Mouse (Mus musculus) hindbrain, embryonic 16.5 days (tissue): Measurements from ENCODE around the gene Adgrg5. TPM values are rescaled to one million over a fixed set of nuclear protein-coding genes. Genes with fewer than 3 reads are reported as not detected.

Experiments
- ATAC-seq: fragments of 200-750 bp; cut with Nextera tagmentation; 2 replicates; pipeline ENCODE4 v1.8.0; 2017; ENCODE audit warnings: moderate TSS enrichment, moderate library complexity
- H3K27ac ChIP-seq: fragments of 300-500 bp; sonication (generic); 2 replicates; pipeline ENCODE4 v1.5.1; 2014; ENCODE audit warnings: low read depth, mild to moderate bottlenecking, control low read depth, low read length, moderate library complexity
- H3K27me3 ChIP-seq: fragments of 300-500 bp; sonication (generic); replicated peaks from 2 replicates; pipeline ENCODE4 v1.6.1; 2014; ENCODE audit warnings: low read length; ENCODE audit not compliant: control insufficient read depth, insufficient read depth
- H3K36me3 ChIP-seq: fragments of 300-500 bp; sonication (generic); 2 replicates; pipeline ENCODE4 v1.6.1; 2014; ENCODE audit warnings: mild to moderate bottlenecking, low read length, moderate library complexity, mixed read lengths; ENCODE audit not compliant: control insufficient read depth, insufficient read depth
- H3K4me1 ChIP-seq: fragments of 300-500 bp; sonication (generic); 2 replicates; pipeline ENCODE4 v1.6.1; 2014; ENCODE audit warnings: low read depth, low read length; ENCODE audit not compliant: control insufficient read depth, insufficient read depth
- H3K4me2 ChIP-seq: fragments of 300-500 bp; sonication (generic); 2 replicates; pipeline ENCODE4 v1.6.1; 2014; ENCODE audit warnings: mild to moderate bottlenecking, low read length, control low read depth, moderate library complexity
- H3K4me3 ChIP-seq: fragments of 300-500 bp; sonication (generic); 2 replicates; pipeline ENCODE4 v1.5.1; 2014; ENCODE audit warnings: mild to moderate bottlenecking, low read length, control low read depth, moderate library complexity
- H3K9ac ChIP-seq: fragments of 300-500 bp; sonication (generic); 2 replicates; pipeline ENCODE4 v1.6.1; 2014; ENCODE audit warnings: low read depth, mild to moderate bottlenecking, control low read depth, low read length, moderate library complexity
- H3K9me3 ChIP-seq: fragments of 300-500 bp; sonication (generic); 2 replicates; pipeline ENCODE4 v1.6.1; 2014; ENCODE audit warnings: mild to moderate bottlenecking, low read length, moderate library complexity; ENCODE audit not compliant: control insufficient read depth
- WGBS: fragments of 180-500 bp; shearing (Covaris S2); extraction: QIAGEN DNeasy Blood & Tissue Kit; methylation state at CpG from one replicate; pipeline ENCODE4 v1.1.7; 2014; 5-methylcytosine and 5-hydroxymethylcytosine counted together
- polyA plus RNA-seq: library from polyadenylated mRNA; unstranded; fragments of >200 nt; fragmentation: Nextera tagmentation; extraction: Ambion mirVana; gene quantifications from 2 replicates; pipeline ENCODE4 v1.2.1, GENCODE M21; 2015

Adgrg5 gene
- polyA plus RNA-seq, 1 experiment from 2014 or later = 0.09 TPM

GRCm38 (mm10) chr8:94914701-94915101 lies 8.8 kb upstream of the Adgrg5 start:
- Histone ChIP-seq H3K27ac (no peak overlapping the region), H3K4me3 (no peak overlapping the region), H3K9me3 (no peaks in the 10 kb centered on the region), H3K27me3 (peaks cover 15% of the 10 kb centered on the region), H3K9ac (no peak overlapping the region), H3K4me1 (peaks cover 25% of the 10 kb centered on the region), H3K4me2 (0 out of 2 replicates have a peak overlapping the region, but pooled peaks have one; percentile 8), H3K36me3 (no peaks in the 10 kb centered on the region)
- ATAC-seq = no peak
- 31% methylated on average over 3 of the region's 3 CpGs for WGBS

DNA sequence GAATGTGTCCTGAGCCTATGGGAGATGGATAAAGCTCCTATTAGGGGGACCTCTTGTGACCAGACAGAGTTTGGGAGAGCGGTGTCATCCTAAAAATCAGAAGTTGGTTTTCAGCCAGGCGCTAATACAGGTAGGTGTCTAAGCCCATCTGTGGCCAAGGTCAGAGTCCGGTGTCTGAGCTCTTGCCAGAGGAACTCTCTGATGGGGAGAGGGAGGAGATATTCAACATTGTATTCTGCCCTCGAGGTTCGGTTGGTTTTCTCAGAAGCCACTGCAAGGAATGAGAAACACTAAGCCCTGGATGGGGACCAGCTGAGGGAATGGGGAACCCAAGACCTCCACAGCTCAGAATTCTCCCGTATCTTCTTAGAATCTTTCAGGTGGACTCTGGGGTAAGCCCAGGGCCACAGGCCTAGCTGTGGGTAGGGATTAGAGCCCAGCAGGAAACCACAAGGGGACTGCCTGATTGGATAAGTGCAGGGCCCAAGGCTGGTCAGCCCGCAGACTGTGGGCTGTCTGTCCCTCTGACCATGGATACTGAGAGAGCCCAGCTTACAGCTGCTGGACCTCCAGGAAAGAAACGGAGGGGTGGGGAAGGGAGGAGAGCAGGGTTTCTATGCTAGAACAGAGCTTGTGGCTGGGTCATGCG lies 7.1 kb upstream of the Adgrg5 start:
- H3K27ac ChIP-seq = no peak overlapping the region
- H3K4me3 ChIP-seq = peak overlapping the region; percentile 56; the same call in 1 of the 2 replicates
- peak overlapping the region; percentile 86 for H3K4me2 ChIP-seq
- ATAC-seq = no peak
- peaks cover 25% of the 10 kb centered on the region for H3K4me1 ChIP-seq
- H3K27me3 ChIP-seq = peaks cover 15% of the 10 kb centered on the region
- H3K9me3 ChIP-seq = no peaks in the 10 kb centered on the region
- 56% methylated on average over 9 of the region's 9 CpGs for WGBS
- no peak overlapping the region for H3K9ac ChIP-seq
- no peaks in the 10 kb centered on the region for H3K36me3 ChIP-seq

- Histone ChIP-seq H3K9ac (peak overlapping the region; percentile 43; the same call in 1 of the 2 replicates), H3K9me3 (no peaks in the 10 kb centered on the region), H3K27ac (no peak overlapping the region), H3K4me2 (peak overlapping the region; percentile 86), H3K36me3 (no peaks in the 10 kb centered on the region), H3K4me1 (peaks cover 25% of the 10 kb centered on the region), H3K27me3 (peaks cover 15% of the 10 kb centered on the region), H3K4me3 (peak overlapping the region; percentile 56)
- 16% methylated on average over 10 of the region's 10 CpGs for WGBS
- ATAC-seq = peak; percentile 1; the same call in 1 of the 2 replicates
Measured at GRCm38 (mm10) chr8:94916960-94917324, 6.6 kb upstream of the Adgrg5 start.

DNA sequence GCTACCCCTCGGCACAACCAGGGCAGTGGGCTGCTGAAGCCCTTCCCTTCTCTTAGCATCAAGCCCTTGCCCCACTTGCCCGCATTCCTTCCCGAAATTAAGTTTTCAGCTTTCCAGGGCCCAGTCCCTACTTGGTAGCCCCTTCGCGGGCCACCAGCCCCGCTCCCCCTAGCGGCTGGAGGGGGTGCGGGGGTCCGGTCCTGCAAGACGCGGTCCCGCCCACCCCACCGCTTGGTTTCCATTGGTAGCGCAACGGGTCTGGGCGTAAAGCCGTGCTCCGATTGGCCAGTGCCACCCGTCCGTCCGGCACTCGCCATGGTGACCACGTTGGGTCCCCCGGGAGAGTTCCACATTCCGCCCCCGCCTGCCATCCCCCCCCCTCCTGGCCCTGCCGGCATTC lies 6.1 kb upstream of the Adgrg5 start:
- WGBS = 0% methylated on average over 24 of the region's 27 CpGs

GRCm38 (mm10) chr8:94917851-94918495 lies 5.5 kb upstream of the Adgrg5 start, which contains the start of gene Ccdc102a:
Ccdc102a (minus strand) TSS chr8:94918098.
- Histone ChIP-seq H3K9ac (peak within 1 kb of the TSS; percentile 65), H3K4me2 (peak within 1 kb of the TSS; percentile 86), H3K4me1 (peaks cover 22% of the 10 kb centered on the region), H3K9me3 (no peaks in the 10 kb centered on the region), H3K27me3 (peaks cover 10% of the 10 kb centered on the region), H3K36me3 (no peaks in the 10 kb centered on the region), H3K27ac (peak within 1 kb of the TSS; percentile 40; the same call in 1 of the 2 replicates), H3K4me3 (peak within 1 kb of the TSS; percentile 56)
- ATAC-seq = 0 out of 2 replicates have a peak, but pooled peaks have one; percentile 14
- WGBS = 4% methylated on average over 35 of the region's 51 CpGs

More for the DNA sequence above, 6.1 kb upstream of the Adgrg5 start:
- peak overlapping the region; percentile 86 for H3K4me2 ChIP-seq
- peak; percentile 92 for ATAC-seq
- H3K4me1 ChIP-seq = peaks cover 25% of the 10 kb centered on the region
- no peaks in the 10 kb centered on the region for H3K36me3 ChIP-seq
- H3K27me3 ChIP-seq = peaks cover 15% of the 10 kb centered on the region
- no peaks in the 10 kb centered on the region for H3K9me3 ChIP-seq
- H3K27ac ChIP-seq = peak overlapping the region; percentile 40; the same call in 1 of the 2 replicates
- peak overlapping the region; percentile 65 for H3K9ac ChIP-seq
- H3K4me3 ChIP-seq = peak overlapping the region; percentile 56

- no peak for ATAC-seq
- Histone ChIP-seq H3K9ac (no peak overlapping the region), H3K4me1 (peaks cover 18% of the 10 kb centered on the region), H3K27ac (no peak overlapping the region), H3K36me3 (no peaks in the 10 kb centered on the region), H3K27me3 (peaks cover 5% of the 10 kb centered on the region; the same call in 1 of the 2 replicates), H3K9me3 (no peaks in the 10 kb centered on the region), H3K4me2 (no peak overlapping the region), H3K4me3 (no peak overlapping the region)
Measured at GRCm38 (mm10) chr8:94919256-94919655, 4.2 kb upstream of the Adgrg5 start.

- 63% methylated on average over 6 of the region's 6 CpGs for WGBS
- H3K4me2 ChIP-seq = no peak overlapping the region
- no peaks in the 10 kb centered on the region for H3K36me3 ChIP-seq
- no peak overlapping the region for H3K9ac ChIP-seq
- no peaks in the 10 kb centered on the region for H3K9me3 ChIP-seq
- H3K4me1 ChIP-seq = peaks cover 8% of the 10 kb centered on the region; the same call in 1 of the 2 replicates
- no peak overlapping the region for H3K4me3 ChIP-seq
- H3K27ac ChIP-seq = no peak overlapping the region
- no peak for ATAC-seq
- H3K27me3 ChIP-seq = peaks cover 5% of the 10 kb centered on the region; the same call in 1 of the 2 replicates
Measured at GRCm38 (mm10) chr8:94922176-94922575, 1.3 kb upstream of the Adgrg5 start.

GRCm38 (mm10) chr8:94922602-94923001 lies 892 bp upstream of the Adgrg5 start:
- Histone ChIP-seq H3K9me3 (no peaks in the 10 kb centered on the region), H3K9ac (no peak overlapping the region), H3K4me1 (peaks cover 5% of the 10 kb centered on the region; the same call in 1 of the 2 replicates), H3K27me3 (peaks cover 4% of the 10 kb centered on the region; the same call in 1 of the 2 replicates), H3K4me2 (no peak overlapping the region), H3K4me3 (no peak overlapping the region), H3K27ac (no peak overlapping the region), H3K36me3 (no peaks in the 10 kb centered on the region)
- ATAC-seq = no peak
- WGBS = 29% methylated on average over 8 of the region's 8 CpGs

- Histone ChIP-seq H3K4me2 (no peak overlapping the region), H3K4me3 (no peak overlapping the region), H3K9ac (no peak overlapping the region), H3K9me3 (no peaks in the 10 kb centered on the region), H3K27me3 (no peaks in the 10 kb centered on the region), H3K36me3 (no peaks in the 10 kb centered on the region), H3K4me1 (no peaks in the 10 kb centered on the region), H3K27ac (no peak overlapping the region)
- no peak for ATAC-seq
- 85% methylated on average over 3 of the region's 3 CpGs for WGBS
Measured at GRCm38 (mm10) chr8:94928227-94928626, 4.7 kb downstream of the Adgrg5 start.
